Mouse (Mus musculus): ENCODE results near the gene Gps1. TPM values are rescaled to one million over a fixed set of nuclear protein-coding genes. Genes with fewer than 3 reads are reported as not detected.

The Gps1 gene
- polyA plus RNA-seq, 1 experiment from 2014 or later, result 70.9 TPM

GRCm38 (mm10) chr11:120795756-120796613, 11.9 kb downstream of the Gps1 start, which contains the start of gene Dus1l:
Gene Dus1l (minus strand): TSS chr11:120796403.
- Histone ChIP-seq H3K4me3 (ENCODE audit: low read depth, low read length) (peak within 1 kb of the TSS; percentile 97), H3K36me3 (ENCODE audit: control insufficient read depth, insufficient read depth) (peaks cover 26% of the 10 kb centered on the region), H3K4me2 (replicated peaks; ENCODE audit: low read depth) (peak within 1 kb of the TSS; percentile 80), H3K4me1 (replicated peaks; ENCODE audit: control insufficient read depth, insufficient read depth, low read length) (peaks cover 5% of the 10 kb centered on the region; the same call in 1 of the 2 replicates), H3K27ac (ENCODE audit: low read depth, low read length) (peak within 1 kb of the TSS; percentile 3; the same call in 1 of the 2 replicates), H3K27me3 (replicated peaks; ENCODE audit: control insufficient read depth, insufficient read depth, low read length) (no peaks in the 10 kb centered on the region), H3K9ac (ENCODE audit: low read depth, low read length) (peak within 1 kb of the TSS; percentile 88), H3K9me3 (ENCODE audit: control insufficient read depth) (no peaks in the 10 kb centered on the region)
- 1% methylated on average over 59 of the region's 59 CpGs for WGBS
- TF ChIP-seq CTCF (IDR thresholded peaks at IDR 0.05; ENCODE audit: low read depth), result peak; percentile 31
- ATAC-seq, result peak; percentile 77

DNA sequence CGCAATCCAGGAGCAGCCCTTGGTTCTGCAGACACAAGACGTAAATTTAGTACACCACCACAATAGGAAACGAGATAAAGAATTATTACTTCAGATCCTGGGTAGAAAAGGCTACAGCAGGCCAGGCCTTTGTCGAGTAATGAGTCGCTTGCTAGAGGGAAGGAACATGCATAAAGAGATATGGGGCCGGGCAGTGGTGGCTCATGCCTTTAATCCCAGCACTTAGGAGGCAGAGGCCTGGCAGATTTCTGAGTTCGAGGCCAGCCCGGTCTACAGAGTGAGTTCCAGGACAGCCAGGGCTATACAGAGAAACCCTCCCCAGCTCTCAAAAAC, 12.5 kb downstream of the Gps1 start:
- Histone ChIP-seq H3K27ac (ENCODE audit: low read depth, low read length) (peak overlapping the region; percentile 3; the same call in 1 of the 2 replicates), H3K27me3 (replicated peaks; ENCODE audit: control insufficient read depth, insufficient read depth, low read length) (no peaks in the 10 kb centered on the region), H3K36me3 (ENCODE audit: control insufficient read depth, insufficient read depth) (peaks cover 20% of the 10 kb centered on the region), H3K4me3 (ENCODE audit: low read depth, low read length) (peak overlapping the region; percentile 97), H3K4me2 (replicated peaks; ENCODE audit: low read depth) (peak overlapping the region; percentile 80), H3K9ac (ENCODE audit: low read depth, low read length) (0 out of 2 replicates have a peak overlapping the region, but pooled peaks have one; percentile 1), H3K4me1 (replicated peaks; ENCODE audit: control insufficient read depth, insufficient read depth, low read length) (peaks cover 5% of the 10 kb centered on the region; the same call in 1 of the 2 replicates), H3K9me3 (ENCODE audit: control insufficient read depth) (no peaks in the 10 kb centered on the region)
- 29% methylated on average over 8 of the region's 8 CpGs for WGBS
- no peak for TF ChIP-seq CTCF (IDR thresholded peaks at IDR 0.05; ENCODE audit: low read depth)
- ATAC-seq, result no peak

GRCm38 (mm10) chr11:120798244-120798643, 14.2 kb downstream of the Gps1 start:
- ATAC-seq, result no peak
- Histone ChIP-seq H3K36me3 (ENCODE audit: control insufficient read depth, insufficient read depth) (peaks cover 3% of the 10 kb centered on the region; the same call in 1 of the 2 replicates), H3K9me3 (ENCODE audit: control insufficient read depth) (no peaks in the 10 kb centered on the region), H3K4me3 (ENCODE audit: low read depth, low read length) (no peak overlapping the region), H3K27me3 (replicated peaks; ENCODE audit: control insufficient read depth, insufficient read depth, low read length) (no peaks in the 10 kb centered on the region), H3K4me1 (replicated peaks; ENCODE audit: control insufficient read depth, insufficient read depth, low read length) (peaks cover 5% of the 10 kb centered on the region; the same call in 1 of the 2 replicates), H3K27ac (ENCODE audit: low read depth, low read length) (no peak overlapping the region), H3K9ac (ENCODE audit: low read depth, low read length) (no peak overlapping the region), H3K4me2 (replicated peaks; ENCODE audit: low read depth) (no peak overlapping the region)
- TF ChIP-seq CTCF (IDR thresholded peaks at IDR 0.05; ENCODE audit: low read depth), result no peak
- 43% methylated on average over 3 of the region's 3 CpGs for WGBS

DNA sequence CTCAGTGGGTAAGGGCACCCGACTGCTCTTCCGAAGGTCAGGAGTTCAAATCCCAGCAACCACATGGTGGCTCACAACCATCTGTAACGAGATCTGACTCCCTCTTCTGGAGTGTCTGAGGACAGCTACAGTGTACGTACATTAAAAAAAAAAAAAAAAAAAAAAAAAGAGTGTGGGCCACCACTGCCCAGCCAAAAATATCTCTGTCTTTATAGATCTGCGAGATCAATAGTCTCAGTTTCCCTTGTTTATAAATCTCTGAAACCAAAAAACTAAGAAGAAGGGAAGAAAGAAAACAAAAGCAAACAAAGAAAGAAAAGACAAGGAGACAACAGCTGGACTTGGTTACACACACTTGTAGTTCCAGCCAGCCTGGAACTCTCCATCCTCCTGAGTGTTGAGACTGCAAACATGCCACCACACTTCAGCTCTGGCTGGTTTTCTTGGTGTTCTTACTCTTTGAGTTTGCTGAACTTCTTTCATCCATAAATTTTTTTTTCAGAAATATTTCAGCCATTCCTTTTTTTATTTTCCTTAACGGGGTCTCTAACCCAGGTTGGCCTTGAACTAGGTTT, 15.3 kb downstream of the Gps1 start:
- TF ChIP-seq CTCF (IDR thresholded peaks at IDR 0.05; ENCODE audit: low read depth), result no peak
- Histone ChIP-seq H3K4me1 (replicated peaks; ENCODE audit: control insufficient read depth, insufficient read depth, low read length) (peaks cover 5% of the 10 kb centered on the region; the same call in 1 of the 2 replicates), H3K36me3 (ENCODE audit: control insufficient read depth, insufficient read depth) (no peaks in the 10 kb centered on the region; the same call in 1 of the 2 replicates), H3K27me3 (replicated peaks; ENCODE audit: control insufficient read depth, insufficient read depth, low read length) (no peaks in the 10 kb centered on the region), H3K9ac (ENCODE audit: low read depth, low read length) (no peak overlapping the region), H3K27ac (ENCODE audit: low read depth, low read length) (no peak overlapping the region), H3K4me3 (ENCODE audit: low read depth, low read length) (no peak overlapping the region), H3K9me3 (ENCODE audit: control insufficient read depth) (no peaks in the 10 kb centered on the region), H3K4me2 (replicated peaks; ENCODE audit: low read depth) (0 out of 2 replicates have a peak overlapping the region, but pooled peaks have one; percentile 18)
- 59% methylated on average over 6 of the region's 6 CpGs for WGBS
- ATAC-seq, result no peak

GRCm38 (mm10) chr11:120800061-120800904, 16.2 kb downstream of the Gps1 start:
- peak; percentile 48 for ATAC-seq
- no peaks in the 10 kb centered on the region for H3K9me3 ChIP-seq (ENCODE audit: control insufficient read depth)
- H3K4me3 ChIP-seq (ENCODE audit: low read depth, low read length), result no peak overlapping the region
- WGBS, result 11% methylated on average over 10 of the region's 10 CpGs
- TF ChIP-seq CTCF (IDR thresholded peaks at IDR 0.05; ENCODE audit: low read depth), result peak; percentile 95
- H3K36me3 ChIP-seq (ENCODE audit: control insufficient read depth, insufficient read depth), result no peaks in the 10 kb centered on the region
- H3K27ac ChIP-seq (ENCODE audit: low read depth, low read length), result no peak overlapping the region
- H3K4me1 ChIP-seq (replicated peaks; ENCODE audit: control insufficient read depth, insufficient read depth, low read length), result peaks cover 6% of the 10 kb centered on the region; the same call in 1 of the 2 replicates
- H3K9ac ChIP-seq (ENCODE audit: low read depth, low read length), result no peak overlapping the region
- no peaks in the 10 kb centered on the region for H3K27me3 ChIP-seq (replicated peaks; ENCODE audit: control insufficient read depth, insufficient read depth, low read length)
- H3K4me2 ChIP-seq (replicated peaks; ENCODE audit: low read depth), result 0 out of 2 replicates have a peak overlapping the region, but pooled peaks have one; percentile 18
